Mouse (Mus musculus) adrenal gland, postnatal 4 days (tissue): Measurements from ENCODE around the gene Casp1. TPM values are rescaled to one million over a fixed set of nuclear protein-coding genes. Genes with fewer than 3 reads are reported as not detected.

Experiments
- DNase-seq, 2 experiments: peaks; one replicate each; pipeline ENCODE4 v3.0.0; 2021 to 2022; ENCODE audit warnings: low spot score in 2 of 2, mixed read lengths in 2 of 2
- long read RNA-seq, 2 experiments: library from polyadenylated mRNA; stranded (forward); transcript quantifications; one replicate each; pipeline ENCODE4 v2.0.0; 2021
- total RNA-seq, 2 experiments: library from RNA; stranded (reverse); gene quantifications; 2 replicates each; pipeline ENCODE4 v1.2.3; 2021

The Casp1 gene
- total RNA-seq: 1 to 10 TPM in 1 of 2 experiments, under 1 TPM in 1; 0.98 to 1.7 TPM
- long read RNA-seq, experiment 1, partial matches to known transcripts: 0 of 1 reads
- long read RNA-seq, experiment 1, other reads (novel, unspliced or antisense): 1 of 1 reads
- long read RNA-seq, experiment 2, partial matches to known transcripts: 0 of 3 reads
- long read RNA-seq, experiment 2, other reads (novel, unspliced or antisense): 0 of 3 reads

DNA sequence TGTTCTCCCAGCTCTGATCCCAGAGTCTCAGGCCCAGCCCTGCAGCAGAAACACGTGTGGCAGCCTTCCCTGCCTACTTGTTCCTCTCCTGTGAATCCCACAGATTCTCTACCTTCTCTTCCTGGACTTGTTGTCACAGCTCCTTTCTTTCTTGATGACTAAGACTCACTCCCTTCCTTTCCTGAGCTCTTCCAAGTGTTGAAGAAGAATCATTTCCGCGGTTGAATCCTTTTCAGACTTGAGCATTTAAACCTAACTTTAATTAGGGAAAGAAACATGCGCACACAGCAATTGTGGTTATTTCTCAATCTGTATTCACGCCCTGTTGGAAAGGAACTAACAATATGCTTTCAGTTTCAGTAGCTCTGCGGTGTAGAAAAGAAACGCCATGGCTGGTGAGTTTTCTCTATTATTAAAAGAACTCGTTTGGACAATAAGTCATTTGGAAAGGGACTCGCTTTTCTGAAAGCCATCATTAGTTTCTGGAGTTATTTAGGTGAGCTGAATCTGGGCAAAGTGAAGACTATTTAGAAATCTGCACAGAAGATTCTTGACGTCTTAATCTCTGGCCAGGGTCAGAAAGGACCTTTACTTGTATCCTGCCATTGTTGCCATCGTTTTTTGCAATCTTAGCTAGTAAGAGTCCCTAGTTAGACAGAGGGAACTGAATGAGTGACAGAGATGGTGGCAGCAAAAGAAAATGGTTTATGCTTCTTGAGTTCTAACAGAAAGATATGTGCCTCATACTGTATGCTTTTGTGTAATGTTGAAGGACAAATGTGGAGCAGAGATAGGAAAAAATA, at the start of gene Casp1:
Gene Casp1 (plus strand): TSS at position 189 of the 803 bp plus-strand sequence.
- no peak for DNase-seq

DNA sequence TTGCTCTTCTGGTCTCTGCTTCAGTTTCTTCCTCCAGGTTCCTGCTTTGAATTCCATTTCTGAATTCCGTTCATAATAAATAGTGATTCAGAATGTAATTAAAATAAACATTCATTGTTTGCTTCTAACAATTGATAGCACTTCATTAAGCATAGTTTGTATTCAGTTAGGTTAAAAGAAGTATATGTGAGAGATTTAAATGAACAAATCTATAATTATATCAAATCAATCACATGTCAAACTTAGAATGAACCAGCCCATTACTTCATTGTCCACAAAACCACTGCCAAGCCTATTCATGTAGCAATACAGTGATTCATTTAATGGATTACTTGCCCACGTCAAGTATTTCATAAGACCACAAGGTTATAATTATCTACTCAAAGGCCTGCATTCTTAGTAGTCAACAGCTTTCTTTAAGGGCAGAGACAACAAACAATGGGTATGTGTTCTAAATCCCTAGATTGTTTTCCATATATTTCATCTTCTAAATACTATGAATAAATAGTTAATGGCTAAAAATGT, 34.3 kb upstream of the Casp1 start:
- DNase-seq: no peak

DNA sequence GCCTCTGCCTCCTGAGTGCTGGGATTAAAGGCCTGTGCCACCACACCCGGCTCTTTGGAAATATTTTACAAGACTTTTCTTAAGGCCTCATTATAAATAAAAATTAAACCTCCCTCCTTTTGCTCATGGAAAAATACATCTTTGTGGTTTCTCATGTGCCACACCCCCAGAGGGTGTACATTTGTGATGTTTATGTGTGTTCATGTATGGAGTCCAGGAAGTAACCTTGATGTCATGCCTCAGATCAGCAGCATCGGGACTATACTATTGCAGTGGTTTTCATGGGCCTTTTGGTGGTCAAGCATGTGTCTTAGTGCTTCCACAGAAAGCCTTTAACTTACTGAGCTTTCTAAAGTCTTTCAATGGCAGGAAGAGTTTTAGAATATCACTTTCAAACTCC, 28.0 kb upstream of the Casp1 start:
- DNase-seq: no peak

DNA sequence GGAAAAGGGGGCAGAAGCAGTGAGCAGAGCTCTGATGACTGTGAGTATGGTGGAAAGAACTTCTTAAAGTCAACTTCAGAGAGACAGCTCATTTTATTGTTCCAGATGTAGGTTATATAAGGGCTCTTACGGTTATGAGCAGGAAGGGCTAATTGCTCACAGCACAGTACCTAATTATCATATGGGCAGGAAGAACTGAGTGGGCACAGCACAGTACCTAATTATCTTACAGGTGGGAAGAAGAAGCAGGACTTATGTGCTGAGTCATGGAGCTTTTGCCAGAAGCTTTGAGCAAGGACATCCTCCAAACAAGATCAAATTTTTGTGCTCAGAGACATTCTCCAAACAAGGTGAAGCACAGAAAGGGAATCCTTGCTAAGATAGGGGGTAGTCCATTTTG, 27.4 kb upstream of the Casp1 start:
- no peak for DNase-seq

DNA sequence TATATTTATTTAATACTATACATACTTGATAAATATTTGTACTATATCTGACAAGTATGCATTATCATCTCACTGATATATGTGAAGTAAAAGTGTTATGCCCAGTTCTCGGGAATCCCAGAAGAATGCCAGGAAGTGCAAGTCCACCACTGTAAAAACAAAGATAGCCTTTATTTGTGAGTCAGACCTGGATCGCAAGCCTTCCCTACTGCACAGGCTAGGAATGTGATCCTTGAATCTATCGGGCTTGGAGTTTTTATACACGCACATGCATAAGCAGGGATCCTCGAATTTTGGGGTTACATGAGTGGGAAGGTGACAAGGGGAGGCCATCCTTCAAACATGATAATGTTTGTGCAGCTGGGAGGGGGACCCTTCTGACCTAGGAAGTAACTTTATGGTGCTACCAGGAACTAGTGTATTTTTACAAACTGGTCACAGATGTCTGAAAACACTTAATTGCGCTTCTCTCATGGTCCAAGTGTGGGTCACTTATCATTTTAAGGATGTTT, 26.9 kb upstream of the Casp1 start:
- no peak for DNase-seq

DNA sequence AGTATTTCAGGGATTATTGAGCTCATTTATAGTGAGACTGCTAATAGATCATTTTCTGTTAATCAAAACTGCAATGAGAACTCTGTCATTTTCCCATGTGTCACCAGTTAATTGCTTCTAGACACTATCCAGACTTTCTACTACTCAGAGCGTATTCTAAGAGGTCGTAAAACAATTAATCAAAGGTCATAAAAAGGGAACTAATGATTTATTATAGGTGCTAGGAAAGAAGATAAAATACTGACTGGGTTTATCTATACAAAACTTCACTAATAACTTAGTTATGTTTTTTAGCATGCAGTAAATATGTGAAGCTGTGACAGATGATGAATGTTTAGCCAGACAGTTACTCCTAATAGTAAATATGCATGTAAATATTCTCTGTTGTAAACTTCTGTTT, 12.2 kb upstream of the Casp1 start:
- DNase-seq: no peak

DNA sequence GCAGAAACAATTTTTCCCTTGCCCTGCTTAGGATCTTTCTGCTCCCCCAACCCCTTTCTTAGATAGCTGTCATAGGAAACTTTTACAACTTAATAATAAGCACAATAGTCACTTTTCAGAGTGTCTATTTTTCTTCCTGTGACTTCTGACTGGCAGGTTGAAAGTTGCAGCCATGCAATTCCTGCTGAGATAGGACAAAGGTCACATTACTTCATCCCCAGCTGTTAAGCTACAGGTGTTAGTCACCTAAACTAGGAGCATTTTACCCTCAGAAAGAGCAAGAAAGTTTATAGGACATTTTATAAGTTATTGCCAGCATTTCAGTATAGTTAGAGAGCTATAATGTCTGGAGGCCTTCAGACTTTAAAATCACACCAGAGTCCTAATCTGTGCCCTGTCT, 11.7 kb upstream of the Casp1 start:
- no peak for DNase-seq

DNA sequence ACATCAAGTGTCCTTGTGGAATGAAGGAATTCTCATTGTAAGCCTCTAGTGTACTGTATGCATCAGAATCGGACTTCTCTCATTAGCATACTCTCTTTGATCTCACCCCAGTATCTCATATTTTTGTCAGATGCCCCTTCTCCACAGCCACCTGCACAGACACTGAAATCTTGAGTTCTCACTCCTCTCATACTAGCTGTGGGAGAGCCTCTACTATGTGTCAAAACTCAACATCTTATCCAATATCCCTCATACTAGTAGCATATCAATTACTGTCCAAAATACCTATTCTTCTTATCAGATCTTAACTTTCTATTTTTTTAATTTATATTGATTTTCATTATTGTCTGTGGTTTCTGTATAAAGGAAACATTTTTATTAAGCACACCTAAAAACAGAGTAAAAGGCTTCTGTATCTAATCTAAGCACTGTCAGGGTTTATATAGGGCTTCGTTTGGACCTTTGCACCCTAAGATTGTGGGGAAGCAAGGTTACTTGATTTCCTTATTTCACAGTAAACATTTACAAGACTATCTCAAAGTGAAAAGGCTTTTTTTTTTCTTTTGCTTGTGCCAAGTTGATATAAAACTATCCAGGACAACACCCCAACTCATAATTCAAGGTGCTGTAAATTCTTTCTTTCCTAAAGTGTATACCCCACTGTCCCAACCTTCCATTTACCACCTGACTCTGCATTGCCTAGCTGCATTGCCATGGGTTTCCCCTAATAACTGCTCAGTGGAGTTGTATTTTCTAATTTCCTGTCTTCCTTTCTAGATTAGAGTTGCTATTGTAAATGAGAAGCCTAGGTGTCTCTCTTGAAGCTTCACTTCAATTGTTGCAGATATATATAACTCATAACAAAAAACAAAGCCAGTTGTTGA, 1.7 kb upstream of the Casp1 start:
- no peak for DNase-seq

DNA sequence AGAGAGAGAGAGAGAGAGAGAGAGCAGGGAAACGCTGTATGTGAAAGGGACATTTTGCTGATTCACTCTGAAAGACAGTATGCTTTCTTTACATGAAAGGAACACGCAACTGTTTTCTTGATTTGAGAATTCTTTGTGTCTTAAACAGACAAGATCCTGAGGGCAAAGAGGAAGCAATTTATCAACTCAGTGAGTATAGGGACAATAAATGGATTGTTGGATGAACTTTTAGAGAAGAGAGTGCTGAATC, 740 bp downstream of the Casp1 start:
- DNase-seq: no peak

DNA sequence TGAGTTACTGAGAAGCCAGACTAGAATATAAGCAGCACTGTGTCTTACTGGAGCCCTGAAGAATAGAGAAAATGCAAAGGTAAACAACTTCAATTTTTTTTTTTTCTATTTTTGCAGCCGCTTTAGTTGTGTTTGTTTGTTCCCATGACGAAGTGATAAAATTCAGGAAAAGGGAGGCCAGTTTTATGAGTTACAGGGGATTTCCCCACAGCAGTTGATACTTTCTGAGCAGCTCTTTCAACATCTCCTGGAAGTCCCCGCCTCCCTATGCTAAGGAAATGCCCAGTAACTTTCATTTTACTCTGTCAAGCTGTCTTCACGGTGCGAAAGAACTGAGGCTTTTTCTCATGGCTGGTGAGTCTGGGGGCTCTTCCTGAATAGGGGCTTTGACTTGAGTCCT, 10.2 kb downstream of the Casp1 start, which contains the start of gene Casp4:
Gene Casp4 (plus strand): TSS at position 268 of the 400 bp plus-strand sequence.
- DNase-seq: no peak

DNA sequence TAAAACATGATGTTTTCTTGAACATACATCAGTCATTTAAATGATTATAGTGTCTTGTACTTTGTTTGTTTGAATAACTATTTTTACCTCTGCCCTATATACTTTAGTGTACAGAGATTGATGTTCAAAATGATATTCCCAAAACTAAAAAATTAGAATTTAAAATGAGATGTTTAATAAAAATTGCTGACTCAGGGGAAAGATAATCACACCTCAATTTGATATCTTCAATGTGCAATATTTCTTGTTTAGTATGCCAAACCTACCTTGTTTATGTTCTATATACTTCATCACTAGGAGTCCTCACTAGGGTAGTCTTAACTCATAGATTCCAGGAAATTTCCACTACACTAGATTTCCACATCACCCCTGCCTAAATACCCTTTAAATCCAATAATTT, 11.8 kb downstream of the Casp1 start:
- DNase-seq: no peak

DNA sequence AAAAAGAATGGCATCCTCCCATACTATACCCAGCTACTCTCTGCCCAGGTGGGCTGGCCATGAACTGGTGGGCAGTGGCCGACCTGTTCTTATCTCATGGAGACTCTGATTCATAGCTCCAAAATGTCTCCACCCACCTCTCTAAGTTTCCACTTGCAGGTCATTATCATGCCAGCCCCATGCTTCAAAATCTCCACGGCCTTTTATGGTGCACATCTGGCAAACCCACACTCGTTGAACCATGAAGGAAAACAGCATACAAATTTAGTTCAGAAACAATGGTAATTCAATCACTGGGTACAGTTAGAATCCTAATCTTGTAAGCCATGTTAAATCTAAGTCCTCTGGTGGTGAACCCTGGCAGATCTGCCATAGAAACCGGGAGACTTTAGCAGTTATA, 13.1 kb downstream of the Casp1 start:
- no peak for DNase-seq

DNA sequence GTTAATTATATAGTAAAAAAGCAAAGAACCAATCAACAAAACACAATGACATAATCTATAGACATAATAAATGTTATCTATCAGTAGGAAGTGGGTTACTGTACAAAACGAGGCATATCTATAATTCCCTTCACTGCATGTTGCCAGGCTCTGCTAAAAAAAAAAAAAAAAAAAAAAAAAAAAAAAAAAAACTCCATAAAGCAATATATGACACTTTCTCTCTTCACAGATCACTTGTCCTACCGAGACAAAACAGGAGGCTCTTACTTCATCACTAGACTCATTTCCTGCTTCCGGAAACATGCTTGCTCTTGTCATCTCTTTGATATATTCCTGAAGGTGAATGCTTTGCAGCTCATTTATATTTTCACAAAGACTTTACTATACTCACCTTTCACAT, 29.9 kb downstream of the Casp1 start:
- no peak for DNase-seq

DNA sequence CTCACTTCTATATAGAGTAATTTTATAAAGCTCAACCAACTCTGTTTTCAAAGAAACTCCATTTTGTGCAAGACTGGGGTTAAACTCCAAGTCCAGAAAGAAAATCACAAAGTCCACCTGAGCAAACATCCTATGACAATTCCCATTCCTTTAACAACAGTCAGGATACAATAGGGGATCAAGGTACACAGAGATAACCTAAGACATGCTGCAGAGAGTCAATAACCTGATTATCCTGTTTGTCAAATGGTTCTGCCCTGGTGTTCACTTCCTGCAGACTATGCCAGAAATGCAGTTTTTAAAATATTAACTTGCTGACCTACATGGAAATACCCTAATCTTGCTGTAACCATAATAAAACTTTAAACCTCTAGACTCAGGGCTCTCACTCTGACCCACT, 34.1 kb downstream of the Casp1 start:
- no peak for DNase-seq

DNA sequence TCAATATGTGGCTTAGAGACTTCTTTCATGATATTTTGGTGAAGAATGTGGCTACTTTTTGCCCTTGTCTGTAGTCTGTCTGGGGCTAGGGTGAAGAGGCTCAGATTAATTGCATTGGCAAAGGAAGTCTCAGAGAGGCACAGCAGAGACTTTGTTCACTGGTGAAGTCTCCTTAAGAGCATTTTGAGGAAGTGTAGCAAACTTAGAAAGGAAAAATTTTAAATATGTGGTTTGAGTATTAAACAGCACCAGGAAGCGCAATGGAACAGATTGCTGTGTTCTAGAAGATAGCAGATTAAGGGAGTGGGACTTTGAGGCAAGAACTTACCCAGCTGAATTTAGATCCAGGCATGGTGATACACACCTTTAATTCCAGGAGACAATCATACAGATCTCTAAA, 35.1 kb downstream of the Casp1 start:
- DNase-seq: no peak

DNA sequence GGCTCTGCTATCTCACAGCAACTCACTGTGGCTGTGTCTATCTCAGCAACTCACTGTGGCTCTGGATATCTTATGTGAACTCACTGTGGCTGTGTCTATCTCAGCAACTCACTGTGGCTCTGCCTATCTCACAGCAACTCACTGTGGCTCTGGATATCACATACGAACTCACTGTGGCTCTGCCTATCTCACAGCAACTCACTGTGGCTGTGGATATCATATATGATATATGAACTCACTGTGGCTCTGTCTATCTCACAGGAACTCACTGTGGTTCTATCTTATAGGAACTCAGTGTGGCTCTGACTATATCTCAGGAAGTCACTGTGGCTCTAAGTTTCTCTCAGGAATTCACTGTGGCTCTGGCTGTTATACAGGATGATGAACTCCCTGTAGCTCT, 44.8 kb downstream of the Casp1 start:
- no peak for DNase-seq

DNA sequence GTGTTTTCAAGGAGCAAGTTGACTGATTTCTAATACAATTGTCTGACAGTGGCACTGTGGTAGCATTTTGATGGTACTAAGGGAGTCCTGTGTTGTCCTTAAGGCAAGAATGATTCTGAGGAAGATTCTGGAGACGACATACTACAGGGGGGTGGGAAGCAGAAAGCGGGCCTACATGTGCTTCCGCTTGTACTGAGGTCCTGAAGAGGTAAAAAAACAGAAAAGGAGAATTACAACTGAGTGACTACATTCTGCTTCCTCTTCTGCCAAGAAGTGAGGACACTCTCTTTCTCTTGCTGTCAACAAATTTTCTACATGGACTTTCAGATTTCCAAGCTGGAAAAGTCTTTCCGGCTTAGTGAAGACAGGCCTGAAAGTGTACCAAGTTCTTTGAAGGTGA, 45.8 kb downstream of the Casp1 start:
- DNase-seq: no peak

DNA sequence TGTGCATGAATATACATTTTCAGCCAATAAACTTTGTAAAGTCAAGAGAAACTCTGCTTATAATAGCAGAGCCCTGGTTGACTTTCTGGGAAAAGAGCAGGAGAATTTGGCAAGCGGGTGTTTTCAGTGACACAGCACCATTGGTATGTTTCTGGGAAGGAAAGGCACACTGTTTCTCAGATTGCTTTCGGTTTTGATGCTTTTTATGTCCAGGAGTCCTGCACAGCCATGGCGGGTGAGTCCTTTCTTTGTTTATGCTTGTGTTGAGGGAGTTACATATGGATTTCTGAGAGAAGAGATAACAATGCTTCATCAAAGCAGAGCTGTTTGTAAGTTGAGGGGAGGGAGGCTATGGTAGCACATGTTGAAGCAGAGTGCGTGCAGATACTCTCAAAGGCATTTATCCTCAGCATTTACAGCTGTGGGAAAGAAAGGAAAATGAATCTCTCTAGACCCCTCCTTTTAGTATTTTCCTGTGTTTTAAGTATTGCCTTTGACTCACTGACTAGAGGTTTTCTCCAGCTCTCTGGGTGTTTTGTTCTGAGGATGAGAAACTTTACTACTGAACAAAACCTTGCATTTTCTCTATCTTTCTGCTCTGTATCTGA, 47.1 kb downstream of the Casp1 start, which contains the start of gene Casp12:
Gene Casp12 (plus strand): TSS at position 140 of the 608 bp plus-strand sequence.
- DNase-seq: no peak

DNA sequence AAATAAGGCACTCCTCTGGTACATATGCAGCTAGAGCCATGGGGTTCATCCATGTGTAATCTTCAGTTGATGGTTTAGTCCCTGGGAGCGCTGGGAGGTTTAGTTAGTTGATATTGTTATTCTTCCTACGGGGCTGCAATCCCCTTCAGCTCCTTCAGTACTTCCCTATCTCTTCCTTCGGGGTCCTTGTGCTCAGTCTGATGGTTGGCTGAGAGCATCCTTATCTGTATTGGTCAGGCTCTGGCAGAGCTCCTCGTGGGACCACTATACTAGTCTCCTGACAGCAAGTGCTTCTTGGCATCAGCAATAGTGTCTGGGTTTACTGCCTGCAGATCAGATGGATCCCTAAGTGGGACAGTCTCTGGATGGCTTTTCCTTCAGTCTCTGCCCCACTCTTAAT, 49.1 kb downstream of the Casp1 start:
- DNase-seq: no peak

DNA sequence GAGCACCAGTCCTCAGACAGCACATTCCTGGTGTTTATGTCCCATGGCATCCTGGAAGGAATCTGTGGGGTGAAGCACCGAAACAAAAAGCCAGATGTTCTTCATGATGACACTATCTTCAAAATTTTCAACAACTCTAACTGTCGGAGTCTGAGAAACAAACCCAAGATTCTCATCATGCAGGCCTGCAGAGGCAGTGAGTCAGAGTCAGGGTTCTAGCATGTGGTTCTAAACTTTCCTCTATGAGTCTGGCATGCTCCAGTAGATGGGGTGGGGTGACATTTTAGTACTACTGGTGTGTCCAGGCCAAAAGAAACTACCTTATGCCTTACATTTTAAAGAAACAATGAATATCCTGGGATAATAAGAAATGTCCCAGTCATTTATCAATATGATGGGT, 55.4 kb downstream of the Casp1 start:
- DNase-seq: no peak

DNA sequence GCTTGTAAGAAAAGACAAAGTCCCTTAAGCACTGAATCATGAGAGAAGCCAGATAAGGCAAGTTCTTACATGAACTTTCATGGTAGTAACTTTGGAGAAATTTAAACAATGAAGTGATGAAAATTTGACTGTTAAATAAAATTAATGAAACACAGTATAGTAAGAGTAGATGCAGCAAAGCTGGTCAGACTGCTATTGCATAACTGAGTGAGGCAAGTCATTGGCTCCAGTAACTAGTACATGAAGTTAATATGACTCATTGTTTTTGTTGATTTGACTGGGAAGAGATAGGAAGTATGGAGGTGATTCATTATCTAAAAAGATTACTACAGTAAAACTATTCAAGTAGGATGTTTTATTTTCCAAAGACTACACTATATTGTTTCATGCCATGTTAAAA, 58.5 kb downstream of the Casp1 start:
- DNase-seq: no peak
